ENCODE assay signal across 9 mouse cellular contexts in the genomic region with DNA sequence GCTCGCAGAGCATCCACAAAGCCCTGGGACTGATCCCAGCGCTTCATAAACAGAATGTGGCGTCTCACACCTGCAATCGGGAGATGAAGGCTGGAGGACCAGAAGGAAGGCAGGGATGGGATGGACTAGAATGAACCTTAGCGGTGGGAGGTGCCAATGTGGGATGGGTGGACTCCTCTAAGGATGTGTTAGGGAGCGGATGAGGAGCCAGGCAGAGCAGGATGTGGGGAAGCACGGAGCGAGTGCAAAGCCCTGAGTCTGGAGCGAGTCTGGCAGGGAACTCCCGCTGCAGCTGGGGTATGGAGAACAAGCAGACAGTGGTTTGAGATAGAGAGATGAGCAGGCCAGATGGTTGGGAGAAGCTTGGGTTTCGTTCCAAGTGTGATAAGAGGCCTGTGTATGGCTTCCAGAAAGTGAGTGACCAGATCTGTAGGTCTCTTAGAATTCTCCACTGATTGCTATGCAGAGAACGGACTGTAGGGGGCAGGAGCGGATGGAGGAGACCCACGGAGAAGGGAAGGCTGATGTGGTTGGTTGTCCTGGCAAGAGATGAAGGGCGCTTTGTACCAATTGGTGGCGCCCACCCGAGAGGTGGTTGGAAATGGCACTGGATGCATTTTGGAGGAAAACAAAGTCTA. TPM values are rescaled to one million over a fixed set of nuclear protein-coding genes. Genes with fewer than 3 reads are reported as not detected.
A peak's percentile ranks its signal among the peaks of the same experiment; 100 is the strongest.
DNase-seq lines count a peak whose midpoint lies in the region; ATAC-seq and TF ChIP-seq lines count a peak whose summit lies in the region.
"Had no signal": no experiment of that assay in that cellular context is flagged by ENCODE, and none has a peak within 500 bp of the region (broad histone marks: within the 10 kb centered on the region; RNA-seq: fewer than 3 reads in every experiment).

No protein-coding gene starts in this region.

- H3K36me3 ChIP-seq in heart, embryonic 11.5 days (ENCODE audit: control insufficient read depth, insufficient read depth, low read length) = no peaks in the 10 kb centered on the region
- no peaks in the 10 kb centered on the region for H3K36me3 ChIP-seq in ES-Bruce4 (ENCODE audit: control insufficient read depth, insufficient read depth, low read length, poor library complexity, severe bottlenecking)
- H3K36me3 ChIP-seq in forebrain, embryonic 16.5 days (ENCODE audit: control insufficient read depth, insufficient read depth) = no peaks in the 10 kb centered on the region

- no peaks in the 10 kb centered on the region for H3K4me1 ChIP-seq in heart, embryonic 11.5 days (ENCODE audit: control insufficient read depth, insufficient read depth, low read length)
- no peaks in the 10 kb centered on the region for H3K4me1 ChIP-seq in ES-Bruce4 (ENCODE audit: control insufficient read depth, insufficient read depth, low read length)
- H3K4me1 ChIP-seq in forebrain, embryonic 16.5 days (replicated peaks; ENCODE audit: control insufficient read depth, insufficient read depth, low read length) = peaks cover 53% of the 10 kb centered on the region

- WGBS in heart, embryonic 11.5 days (ENCODE audit: insufficient replicate concordance) = 34% methylated on average over 17 of the region's 17 CpGs
- WGBS in forebrain, embryonic 16.5 days = 26% methylated on average over 17 of the region's 17 CpGs

- peak; percentile 77 for TF ChIP-seq CTCF in ES-Bruce4 (IDR thresholded peaks at IDR 0.05; ENCODE audit: low read depth, low read length)

- no peak overlapping the region for H3K9ac ChIP-seq in heart, embryonic 11.5 days (ENCODE audit: low read depth, low read length)
- no peak overlapping the region for H3K9ac ChIP-seq in ES-Bruce4 (ENCODE audit: low read depth, poor library complexity, severe bottlenecking)
- no peak overlapping the region for H3K9ac ChIP-seq in forebrain, embryonic 16.5 days (replicated peaks; ENCODE audit: low read depth, low read length)

- no peak overlapping the region for H3K4me3 ChIP-seq in heart, embryonic 11.5 days (ENCODE audit: low read depth, low read length)
- H3K4me3 ChIP-seq in ES-Bruce4 (ENCODE audit: low read depth, low read length) = no peak overlapping the region
- no peak overlapping the region for H3K4me3 ChIP-seq in forebrain, embryonic 16.5 days (replicated peaks; ENCODE audit: low read length)

- H3K9me3 ChIP-seq in heart, embryonic 11.5 days (replicated peaks; ENCODE audit: control insufficient read depth, low read length) = no peaks in the 10 kb centered on the region
- no peaks in the 10 kb centered on the region for H3K9me3 ChIP-seq in ES-Bruce4 (replicated peaks; ENCODE audit: control insufficient read depth, insufficient read depth, low read length, poor library complexity, severe bottlenecking)
- H3K9me3 ChIP-seq in forebrain, embryonic 16.5 days (ENCODE audit: control insufficient read depth, low read length) = no peaks in the 10 kb centered on the region

- peak; percentile 55 to 73 for DNase-seq in heart, postnatal 10 days
- peak; percentile 27 for DNase-seq in c-Kit-positive CD71-positive TER-119-positive erythroid progenitor cells, embryonic 14.5 days (ENCODE audit: low spot score)
- peak; percentile 29 to 42 for DNase-seq in layer of hippocampus, adult 8-10 months (ENCODE audit: low spot score in 2 of 2)
- DNase-seq in mesoderm, embryonic 11.5 days (ENCODE audit: low read depth, low spot score) = peak; percentile 53
- peak; percentile 62 for DNase-seq in thymus, postnatal 14 days

- intact Hi-C loops in heart, postnatal 10 days (cut with DNase I) = loop anchor here (1.0 to 2.0 kb wide), 2 partner anchors 33 to 94 kb away; no protein-coding TSS in a partner anchor

- H3K4me2 ChIP-seq in heart, embryonic 11.5 days = no peak overlapping the region
- no peak overlapping the region for H3K4me2 ChIP-seq in forebrain, embryonic 16.5 days (ENCODE audit: low read length)

- H3K27me3 ChIP-seq in heart, embryonic 11.5 days (ENCODE audit: control insufficient read depth, insufficient read depth, low read length) = peaks cover 38% of the 10 kb centered on the region
- H3K27me3 ChIP-seq in ES-Bruce4 (ENCODE audit: control insufficient read depth, insufficient read depth, low read length, poor library complexity, severe bottlenecking) = no peaks in the 10 kb centered on the region
- H3K27me3 ChIP-seq in forebrain, embryonic 16.5 days (replicated peaks; ENCODE audit: control insufficient read depth, insufficient read depth, low read length) = no peaks in the 10 kb centered on the region; the same call in 1 of the 2 replicates

- TF ChIP-seq EP300 in ES-Bruce4 (IDR thresholded peaks at IDR 0.05; ENCODE audit: insufficient read depth, low read depth, low read length) = no peak

- H3K27ac ChIP-seq in heart, embryonic 11.5 days (ENCODE audit: low read depth, low read length) = no peak overlapping the region
- no peak overlapping the region for H3K27ac ChIP-seq in ES-Bruce4 (ENCODE audit: insufficient read depth, low read length)
- peak overlapping the region; percentile 39; the same call in 1 of the 2 replicates for H3K27ac ChIP-seq in forebrain, embryonic 16.5 days (ENCODE audit: low read length)

- no peak for TF ChIP-seq POLR2A in ES-Bruce4 (IDR thresholded peaks at IDR 0.05; ENCODE audit: insufficient read depth, low read length)

- no peak; the same call in 1 of the 2 replicates for ATAC-seq in heart, embryonic 11.5 days (replicated peaks; ENCODE audit: insufficient number of reproducible peaks, low FRiP score, low TSS enrichment)
- ATAC-seq in forebrain, embryonic 16.5 days = no peak

RNA-seq across cellular contexts. Expression of a gene that starts 16.3 kb away (rescaled TPM):
- not detected for total RNA-seq in heart, postnatal 10 days (2021)
- not detected in 2 replicates for polyA plus RNA-seq in heart, embryonic 11.5 days (2014; fragmentation: Nextera tagmentation; extraction: Ambion mirVana)
- not detected in 2 replicates for polyA plus RNA-seq in ES-Bruce4 (2011; ENCODE audit: insufficient read depth, insufficient read length, low read depth, missing spikeins)
- 1.6 and 2.0 TPM in 2 replicates for polyA plus RNA-seq in forebrain, embryonic 16.5 days (2015; fragmentation: Nextera tagmentation; extraction: Ambion mirVana)
- 1 to 10 TPM; 1.4 to 2.3 (median 2.0) TPM for total RNA-seq in layer of hippocampus, adult 8-10 months (2022)
- polyA plus RNA-seq: lung, embryonic 16.5 days had no signal

RNA-seq across cellular contexts. Expression of a gene that starts 17.8 kb away (rescaled TPM):
- 10 to 100 TPM; 26.9 to 29.1 TPM for total RNA-seq in heart, postnatal 10 days (2021)
- 5.2 and 6.1 TPM in 2 replicates for polyA plus RNA-seq in heart, embryonic 11.5 days (2014; fragmentation: Nextera tagmentation; extraction: Ambion mirVana)
- polyA plus RNA-seq in ES-Bruce4 (2011; ENCODE audit: insufficient read depth, insufficient read length, low read depth, missing spikeins) = not detected in 2 replicates
- 0.85 and 0.94 TPM in 2 replicates for polyA plus RNA-seq in forebrain, embryonic 16.5 days (2015; fragmentation: Nextera tagmentation; extraction: Ambion mirVana)
- total RNA-seq in layer of hippocampus, adult 8-10 months (2022) = 1 to 10 TPM; 4.9 to 6.4 (median 5.6) TPM

RNA-seq across cellular contexts. Expression of a gene that starts 32.7 kb away (rescaled TPM):
- total RNA-seq in heart, postnatal 10 days (2021) = 10 to 100 TPM; 74.9 to 81.3 TPM
- polyA plus RNA-seq in heart, embryonic 11.5 days (2014; fragmentation: Nextera tagmentation; extraction: Ambion mirVana) = 60.8 and 75.6 TPM in 2 replicates
- 39.8 and 44.2 TPM in 2 replicates for polyA plus RNA-seq in ES-Bruce4 (2011; ENCODE audit: insufficient read depth, insufficient read length, low read depth, missing spikeins)
- polyA plus RNA-seq in forebrain, embryonic 16.5 days (2015; fragmentation: Nextera tagmentation; extraction: Ambion mirVana) = 187 and 204 TPM in 2 replicates
- 10 to 100 TPM; 39.5 to 56.6 (median 50.7) TPM for total RNA-seq in layer of hippocampus, adult 8-10 months (2022)
